Mouse (Mus musculus) spleen, adult 2 months (tissue): ENCODE results near the gene Sytl3.
"Not testable (repeated sequence)": the region's sequence is repeated elsewhere in the genome, so short reads cannot be mapped to it uniquely, and the experiment has no call there.

Experiments used
- CTCF ChIP-seq: fragments of 200-500 bp; IDR thresholded peaks from 2 replicates; pipeline ENCODE4 v1.5.1; 2011; ENCODE audit warnings: mild to moderate bottlenecking, inconsistent platforms; ENCODE audit not compliant: insufficient read depth, insufficient read length, insufficient replicate concordance; ENCODE audit errors: extremely low read depth
- POLR2A ChIP-seq: fragments of 200-500 bp; IDR thresholded peaks from 2 replicates; pipeline ENCODE4 v1.6.1; 2011; ENCODE audit warnings: low read depth, low read length, inconsistent platforms

DNA sequence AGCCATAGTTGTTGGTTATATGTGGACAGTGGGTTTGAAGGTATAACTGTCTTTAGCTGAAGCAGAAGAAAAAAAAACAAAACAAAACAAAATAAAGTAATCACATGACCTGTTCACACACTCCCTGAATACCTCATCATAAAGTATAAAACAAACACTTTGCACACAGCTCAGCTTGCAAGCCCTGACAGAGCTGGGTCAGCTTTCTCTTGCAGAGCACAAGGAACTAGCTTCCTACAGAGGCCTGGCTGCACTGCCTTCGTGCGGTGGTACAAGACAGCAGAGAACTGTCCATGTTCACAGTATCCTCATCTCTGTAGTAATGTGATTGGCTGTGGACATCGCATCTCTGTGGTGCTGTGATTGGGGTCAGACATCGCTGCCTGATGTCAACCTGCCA is 28.5 kb upstream of the Sytl3 start:
- not testable (repeated sequence) for TF ChIP-seq CTCF, POLR2A
